9 mouse cellular contexts compared by ENCODE assay signal in genomic region chr7:69949647-69950121, GRCm38 (mm10).
DNase-seq lines count a peak whose midpoint lies in the region; ATAC-seq lines count a peak whose summit lies in the region.
"Had no signal": no experiment of that assay in that cellular context is flagged by ENCODE, and none has a peak within 500 bp of the region (broad histone marks: within the 10 kb centered on the region; RNA-seq: fewer than 3 reads in every experiment).

No protein-coding gene starts in this region.

- intact Hi-C loops in left cerebral cortex, postnatal 4 days (cut with DNase I): no loop called here
- intact Hi-C loops in left cerebral cortex, postnatal 14 days (cut with DNase I): no loop called here

- peak overlapping the region; percentile 31; the same call in 1 of the 2 replicates for H3K4me2 ChIP-seq in forebrain, embryonic 11.5 days (ENCODE audit: low read depth, low read length, severe bottlenecking)

- H3K27me3 ChIP-seq in forebrain, embryonic 11.5 days (ENCODE audit: control insufficient read depth, insufficient read depth, low read length): peaks cover 46% of the 10 kb centered on the region

- H3K4me1 ChIP-seq in forebrain, embryonic 11.5 days (replicated peaks; ENCODE audit: control insufficient read depth, insufficient read depth, low read length): peaks cover 4% of the 10 kb centered on the region; the same call in 1 of the 2 replicates

- H3K36me3 ChIP-seq in forebrain, embryonic 11.5 days (ENCODE audit: control insufficient read depth, insufficient read depth, low read length): no peaks in the 10 kb centered on the region

- peak; percentile 59 for ATAC-seq in forebrain, embryonic 11.5 days (replicated peaks; ENCODE audit: low FRiP score)

- H3K9me3 ChIP-seq in forebrain, embryonic 11.5 days (ENCODE audit: control insufficient read depth, low read length): no peaks in the 10 kb centered on the region

- no peak overlapping the region for H3K9ac ChIP-seq in forebrain, embryonic 11.5 days (ENCODE audit: low read length)

- H3K27ac ChIP-seq in forebrain, embryonic 11.5 days (ENCODE audit: low read depth, low read length): peak overlapping the region; percentile 77

- DNase-seq in left cerebral cortex, postnatal 4 days: peak; percentile 68
- DNase-seq in left cerebral cortex, adult 8-10 months (ENCODE audit: low spot score in 2 of 2): no peak
- DNase-seq in forebrain, embryonic 11.5 days (ENCODE audit: low spot score): peak; percentile 68
- DNase-seq in kidney, postnatal 25 days: peak; percentile 35 to 39
- peak; percentile 42 for DNase-seq in retina, postnatal 1 day
- DNase-seq in right cerebral cortex, postnatal 25 days: no peak
- no peak for DNase-seq in ovary, adult 18-20 months (ENCODE audit: low spot score)
- DNase-seq in left cerebral cortex, postnatal 14 days (ENCODE audit: low spot score in 2 of 2): no peak
- DNase-seq: heart, postnatal 14 days had no signal

- H3K4me3 ChIP-seq in forebrain, embryonic 11.5 days (ENCODE audit: low read depth, low read length): no peak overlapping the region

- 14% methylated on average over 10 of the region's 10 CpGs for WGBS in forebrain, embryonic 11.5 days

Comparison
In these comparisons a context has a peak if more than half of its experiments do, and no peak if none do; other contexts are left out.
1. DNase-seq: peak in left cerebral cortex, postnatal 4 days (single experiment), forebrain, embryonic 11.5 days (single experiment), kidney, postnatal 25 days (2 of 2) and retina, postnatal 1 day (single experiment); none in left cerebral cortex, adult 8-10 months (0 of 2), right cerebral cortex, postnatal 25 days (single experiment), ovary, adult 18-20 months (single experiment) and left cerebral cortex, postnatal 14 days (0 of 2).